Mouse (Mus musculus) monocyte, adult 2 months (primary cell): ENCODE data around the gene Cldn4.

Source experiments
- DNase-seq, 2 experiments: peaks; one replicate each; pipeline ENCODE4 v3.0.0; 2022; ENCODE audit warnings: low spot score in 2 of 2, low read depth in 1 of 2

Cldn4 gene

DNA sequence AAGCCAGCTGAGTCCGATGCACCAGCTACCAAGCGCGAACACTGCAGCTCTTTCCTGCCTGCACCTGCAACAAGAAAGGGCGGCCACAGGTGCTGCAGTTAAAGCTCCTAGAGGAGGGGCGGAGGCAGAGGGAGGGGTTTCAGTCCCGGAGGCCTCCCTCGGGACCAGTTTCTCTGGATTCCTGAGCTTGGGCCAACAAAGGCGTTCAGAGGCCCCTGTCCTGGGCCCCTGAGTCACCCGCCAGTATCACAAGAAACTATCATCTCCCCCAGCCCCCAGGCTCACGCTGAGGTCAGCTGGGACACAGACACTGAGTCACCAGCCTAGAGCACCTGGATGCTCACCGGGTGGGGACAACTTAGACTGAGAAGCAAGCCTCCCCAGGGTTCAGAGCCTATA lies at the start of gene Cldn4:
TSS of gene Cldn4 (minus strand) at position 78 of the 399 bp plus-strand sequence.
- no peak for DNase-seq

DNA sequence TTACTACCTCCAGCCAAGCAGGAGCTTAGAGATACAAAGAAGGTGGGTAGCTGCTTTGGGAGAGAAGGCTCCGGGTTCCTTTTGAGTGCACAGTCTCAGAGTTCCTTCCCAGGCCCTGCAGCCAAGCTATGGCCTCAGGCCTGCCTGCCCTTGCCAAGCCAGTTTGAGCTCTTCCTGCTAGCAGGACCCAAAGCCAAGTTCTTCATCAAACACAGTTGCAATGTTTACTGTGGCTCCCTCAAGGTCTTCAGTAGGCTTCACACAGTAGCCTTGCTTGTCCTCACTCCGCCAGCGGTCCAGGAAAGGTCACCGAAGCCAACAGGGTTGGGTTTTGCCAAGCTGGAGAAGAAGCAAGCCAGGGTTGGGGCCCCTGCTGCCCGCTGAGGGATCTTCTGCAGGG lies 45.8 kb upstream of the Cldn4 start:
- no peak for DNase-seq

DNA sequence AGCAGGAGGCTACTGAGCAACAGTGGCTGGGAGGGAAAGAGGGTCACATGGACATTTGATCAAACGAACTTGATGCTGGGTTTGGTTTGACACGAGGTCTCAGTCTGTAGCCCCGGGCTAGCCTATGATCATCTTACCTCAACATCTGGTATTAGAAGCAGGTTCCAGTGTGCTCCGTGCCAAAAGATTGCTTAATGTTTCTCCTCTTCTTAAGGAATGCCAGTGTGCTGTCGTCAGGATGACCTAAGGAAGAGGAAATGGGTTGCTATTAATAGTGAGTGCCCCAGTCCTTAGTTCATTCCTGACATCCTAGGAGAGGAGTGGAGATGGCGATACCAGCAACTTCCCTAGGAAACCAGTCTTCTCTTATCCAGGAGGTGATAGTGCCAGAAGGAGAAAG lies 43.0 kb upstream of the Cldn4 start:
- no peak for DNase-seq

DNA sequence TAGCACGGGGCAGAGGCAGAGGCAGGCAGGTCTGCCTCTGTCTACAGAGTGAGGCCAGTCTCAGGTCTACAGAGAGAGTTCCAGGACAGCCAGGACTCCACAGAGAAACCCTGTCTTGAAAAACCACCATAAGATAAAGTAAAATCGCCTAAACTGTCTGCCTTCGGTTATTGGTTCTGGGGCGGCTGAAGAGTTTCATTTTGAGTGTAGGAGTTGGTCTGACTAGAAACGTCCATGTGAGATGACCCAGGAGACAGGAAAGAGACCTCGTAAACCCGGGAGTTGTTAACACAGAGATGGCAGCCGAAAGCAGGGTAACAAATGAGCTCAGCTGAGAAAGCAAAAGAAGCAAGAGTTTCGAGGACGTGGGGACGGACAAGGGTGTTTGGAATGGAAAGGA lies 42.4 kb upstream of the Cldn4 start:
- DNase-seq: no peak

DNA sequence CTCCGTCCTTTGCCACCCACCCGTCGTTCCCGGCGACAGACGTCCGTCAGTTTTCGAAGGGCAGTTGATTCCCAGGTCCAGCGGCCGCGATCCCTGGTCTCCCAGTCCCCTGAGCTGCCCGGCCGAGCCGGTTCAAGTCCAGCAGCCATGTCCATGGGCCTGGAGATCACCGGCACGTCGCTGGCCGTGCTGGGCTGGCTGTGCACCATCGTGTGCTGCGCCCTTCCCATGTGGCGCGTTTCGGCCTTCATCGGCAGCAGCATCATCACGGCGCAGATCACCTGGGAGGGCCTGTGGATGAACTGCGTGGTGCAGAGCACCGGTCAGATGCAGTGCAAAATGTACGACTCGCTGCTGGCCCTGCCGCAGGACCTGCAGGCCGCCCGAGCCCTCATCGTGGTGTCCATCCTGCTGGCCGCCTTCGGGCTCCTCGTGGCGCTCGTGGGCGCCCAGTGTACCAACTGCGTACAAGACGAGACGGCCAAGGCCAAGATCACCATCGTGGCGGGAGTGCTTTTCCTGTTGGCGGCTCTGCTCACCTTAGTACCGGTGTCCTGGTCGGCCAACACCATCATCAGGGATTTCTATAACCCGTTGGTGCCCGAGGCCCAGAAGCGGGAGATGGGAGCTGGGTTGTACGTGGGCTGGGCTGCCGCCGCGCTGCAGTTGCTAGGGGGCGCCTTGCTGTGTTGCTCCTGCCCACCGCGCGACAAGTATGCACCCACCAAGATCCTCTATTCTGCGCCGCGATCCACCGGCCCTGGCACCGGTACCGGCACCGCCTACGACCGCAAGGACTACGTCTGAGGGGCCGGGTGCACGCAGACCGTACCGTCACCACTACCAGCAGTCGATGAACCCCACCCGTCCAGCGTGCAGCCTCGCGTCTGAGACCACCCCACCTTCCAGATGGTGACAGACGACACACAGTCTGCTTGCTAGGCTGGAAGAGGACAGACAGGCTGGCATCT lies 39.8 kb upstream of the Cldn4 start:
- no peak for DNase-seq

DNA sequence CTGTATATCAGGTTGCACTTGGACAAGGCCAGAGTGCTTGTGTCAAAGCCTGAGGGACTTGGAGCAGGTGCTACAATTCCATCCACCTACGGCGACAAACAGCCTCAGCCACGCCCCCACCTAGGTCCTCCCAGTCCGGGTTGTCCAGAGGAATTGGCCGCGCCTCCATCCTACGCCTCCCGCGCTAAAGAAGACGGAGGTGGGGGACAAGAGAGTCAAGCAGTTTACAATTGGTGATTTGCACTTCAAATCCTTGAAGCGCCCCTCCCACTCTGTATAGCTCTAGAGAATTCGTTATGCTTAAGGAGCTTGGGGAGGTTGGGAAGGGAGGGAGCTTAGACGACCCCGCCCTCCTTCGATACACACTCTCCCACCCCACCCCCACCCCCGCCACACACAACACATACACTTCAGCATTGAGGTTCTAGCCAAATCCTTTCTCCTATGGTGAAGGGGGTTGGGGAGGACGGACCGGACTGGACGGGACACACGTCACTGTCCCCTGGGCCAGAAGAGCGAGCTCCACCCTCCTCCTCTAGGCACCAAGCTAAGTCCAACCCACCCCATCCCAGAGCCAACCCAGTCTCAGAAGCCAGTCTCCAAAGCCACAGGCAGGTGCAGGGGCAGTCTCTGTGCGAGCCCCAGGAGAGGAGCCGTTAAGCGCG lies 39.0 kb upstream of the Cldn4 start, which contains the start of gene Cldn3:
TSS of gene Cldn3 (plus strand) at position 582 of the 665 bp plus-strand sequence.
- DNase-seq: no peak

DNA sequence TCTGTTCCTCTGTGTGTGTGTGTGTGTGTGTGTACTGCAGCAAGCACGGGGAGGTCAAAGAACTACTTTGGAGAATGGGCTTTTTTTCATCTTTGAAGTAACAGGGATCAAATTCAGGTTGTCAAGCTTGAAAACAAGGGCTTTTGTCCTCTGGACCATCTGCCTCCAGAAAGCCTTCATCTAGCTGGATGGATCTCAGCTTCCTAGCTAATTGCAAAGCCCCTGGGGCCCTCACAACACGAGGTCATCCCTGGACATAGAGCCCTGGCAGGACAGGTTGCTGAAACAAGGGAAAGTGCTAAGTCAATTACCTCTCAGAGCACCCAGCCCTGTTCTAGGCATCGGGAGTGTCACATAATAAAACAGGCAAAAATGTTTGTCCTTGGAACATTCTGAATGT lies 37.0 kb upstream of the Cldn4 start:
- no peak for DNase-seq

DNA sequence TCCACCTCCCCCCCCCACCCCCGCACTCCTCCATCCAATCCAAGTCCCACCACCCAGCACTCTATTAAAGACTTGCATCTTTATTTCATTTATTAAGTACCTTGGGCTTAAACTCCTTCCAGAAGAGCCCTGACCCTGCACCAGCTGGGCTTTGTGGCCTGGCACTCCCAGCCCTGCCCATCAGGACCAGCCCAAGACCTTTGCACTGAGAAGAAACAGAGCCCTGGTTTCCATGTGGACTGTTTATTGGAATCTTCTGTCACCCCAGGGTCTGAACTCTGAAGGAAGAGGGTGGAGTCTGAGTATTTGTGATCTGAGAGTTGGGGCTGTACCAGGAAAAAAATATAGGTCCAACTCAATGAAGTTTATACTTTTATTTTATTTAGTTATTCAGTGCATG lies 36.4 kb upstream of the Cldn4 start:
- no peak for DNase-seq

DNA sequence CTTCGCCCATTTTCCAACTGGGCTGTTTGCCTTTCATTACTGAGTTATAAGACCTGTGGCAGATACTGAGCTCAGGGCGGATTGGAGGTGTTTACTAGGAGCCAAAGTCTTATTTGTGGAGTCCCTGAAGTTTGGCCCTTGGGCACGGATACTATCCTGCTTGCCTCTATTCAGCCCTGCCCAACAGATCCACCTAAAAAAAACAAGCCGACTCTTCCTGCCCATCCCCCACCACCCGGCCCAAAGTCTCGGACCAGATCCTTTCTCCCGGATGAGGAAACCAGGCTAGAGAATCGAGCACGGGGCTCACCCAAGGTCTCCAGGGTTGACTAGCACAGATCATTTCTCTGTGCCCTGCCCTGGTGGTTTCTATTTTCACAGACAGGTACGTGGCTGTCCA lies 34.4 kb upstream of the Cldn4 start:
- no peak for DNase-seq

DNA sequence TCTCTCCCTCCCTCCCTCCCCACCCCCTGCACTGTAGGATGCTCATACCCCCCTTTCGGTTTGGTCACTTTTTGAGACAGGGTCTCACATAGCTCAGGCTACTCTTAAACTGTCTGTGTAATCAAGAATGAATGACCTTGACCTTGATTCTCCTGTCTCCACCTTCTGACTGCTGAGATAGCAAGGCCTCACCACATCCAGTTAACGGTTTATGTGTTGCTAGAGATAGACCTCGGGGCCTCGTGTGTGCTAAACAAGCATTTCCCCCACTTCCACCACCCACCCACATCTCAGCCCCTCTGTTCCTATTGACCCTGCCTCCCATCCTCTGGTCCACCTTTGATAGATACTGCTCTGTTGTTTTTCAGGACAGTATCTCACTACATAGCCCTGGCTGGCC lies 31.1 kb upstream of the Cldn4 start:
- DNase-seq: no peak

DNA sequence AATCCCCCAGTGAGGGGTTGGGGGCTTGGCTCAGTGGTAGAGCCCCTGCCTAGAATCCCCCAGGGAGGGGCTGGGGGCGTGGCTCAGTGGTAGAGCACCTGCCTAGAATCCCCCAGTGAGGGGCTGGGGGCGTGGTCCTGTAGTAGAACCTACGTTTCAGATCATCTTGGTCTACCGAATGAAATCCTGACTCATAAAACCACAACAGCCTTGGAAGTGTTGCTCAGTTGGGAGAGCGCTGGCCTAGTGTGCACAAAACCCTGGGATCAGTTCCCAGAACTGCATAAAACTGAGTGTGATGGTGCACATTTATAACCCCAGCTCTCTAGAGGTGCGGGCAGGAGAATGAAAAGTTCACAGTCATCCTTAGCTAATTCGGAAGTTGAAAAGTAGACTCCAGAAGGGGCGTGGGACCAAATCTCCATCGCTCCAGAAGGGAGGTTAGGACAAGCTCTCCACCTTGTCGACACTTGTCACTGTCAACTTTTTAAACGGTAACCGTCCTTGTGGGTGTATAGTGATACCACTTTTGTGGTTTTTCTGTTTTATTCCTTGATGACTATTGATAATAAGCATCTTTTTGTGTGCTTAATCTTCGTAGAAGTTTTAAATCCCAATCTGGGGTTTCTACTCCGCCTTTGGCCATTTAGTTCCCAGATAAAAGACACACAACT lies 30.0 kb upstream of the Cldn4 start:
- no peak for DNase-seq

DNA sequence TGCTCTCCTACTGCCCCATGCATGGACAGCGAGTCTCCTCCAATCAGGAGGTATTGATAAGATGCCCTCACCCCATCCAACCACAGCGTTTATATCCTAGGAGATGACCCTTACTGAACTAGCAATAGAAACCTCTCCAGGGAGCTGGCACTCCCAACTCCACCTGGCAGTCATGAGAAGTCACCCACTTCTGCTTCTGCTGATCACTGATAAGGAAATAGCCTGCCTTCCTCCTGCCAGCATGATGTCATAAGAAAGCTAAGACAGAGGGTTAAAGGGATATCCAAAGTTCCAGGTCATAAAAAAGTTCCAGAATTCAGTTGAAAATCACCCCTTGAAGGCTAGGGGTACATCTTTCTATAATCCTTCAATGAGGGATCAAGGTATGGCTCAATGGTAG lies 29.4 kb upstream of the Cldn4 start:
- DNase-seq: no peak

DNA sequence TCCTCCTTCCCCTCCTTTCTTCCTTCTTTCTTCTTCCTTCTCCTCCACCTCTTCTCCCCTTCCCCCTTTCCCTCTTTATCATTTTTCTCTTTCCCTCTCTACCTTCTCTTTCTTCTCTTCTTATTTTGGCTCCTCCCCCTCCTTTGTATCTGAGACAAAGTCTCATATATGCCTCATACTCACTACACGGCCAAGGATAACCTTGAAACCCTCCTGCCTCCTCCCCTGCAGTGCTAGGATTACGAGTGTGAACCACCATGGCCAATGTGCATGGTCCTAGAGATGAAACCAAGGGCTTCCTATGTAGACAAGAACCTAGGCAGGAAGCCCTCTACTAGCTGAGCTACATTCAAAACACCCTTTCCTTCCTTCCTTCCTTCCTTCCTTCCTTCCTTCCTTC lies 28.2 kb upstream of the Cldn4 start:
- DNase-seq: no peak

DNA sequence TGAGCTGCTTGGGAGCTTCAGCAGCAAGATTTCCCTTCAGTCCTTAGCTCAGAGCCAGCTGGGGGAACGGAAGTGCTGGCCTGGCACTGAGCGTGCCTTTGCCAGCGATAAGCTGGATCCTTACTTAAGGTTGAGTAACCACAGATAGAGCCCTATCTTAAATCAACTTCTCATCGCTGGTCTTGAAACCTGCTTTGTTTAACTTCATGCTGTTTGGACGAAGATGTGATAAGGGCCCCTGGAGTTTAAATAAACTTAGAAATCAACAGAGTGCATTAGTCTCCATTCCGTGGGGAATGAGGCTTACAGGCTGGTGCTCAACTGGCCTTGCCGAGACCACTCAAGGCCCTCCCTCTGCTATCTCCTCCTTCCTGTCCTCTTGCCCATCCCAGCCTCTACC lies 27.6 kb upstream of the Cldn4 start:
- no peak for DNase-seq

DNA sequence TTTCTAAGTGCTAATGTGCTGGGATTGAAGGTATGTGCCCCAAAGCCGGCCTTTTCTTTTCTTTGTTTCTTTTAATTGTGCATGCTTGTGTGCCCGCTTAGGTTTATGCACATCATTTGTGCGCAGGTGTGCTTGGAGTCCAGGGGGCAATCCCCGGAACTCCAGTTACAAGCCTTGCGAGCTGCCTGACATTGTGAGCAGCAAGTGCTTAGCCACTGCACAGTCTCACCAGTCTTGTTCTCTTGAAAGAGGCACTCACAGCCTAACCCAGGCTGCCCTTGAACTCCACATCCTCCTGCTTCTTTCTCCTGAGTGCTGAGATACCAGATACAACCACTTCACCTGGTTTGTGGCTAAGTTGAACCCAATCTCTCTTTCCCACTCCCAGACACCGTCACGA lies 26.8 kb upstream of the Cldn4 start:
- no peak for DNase-seq

DNA sequence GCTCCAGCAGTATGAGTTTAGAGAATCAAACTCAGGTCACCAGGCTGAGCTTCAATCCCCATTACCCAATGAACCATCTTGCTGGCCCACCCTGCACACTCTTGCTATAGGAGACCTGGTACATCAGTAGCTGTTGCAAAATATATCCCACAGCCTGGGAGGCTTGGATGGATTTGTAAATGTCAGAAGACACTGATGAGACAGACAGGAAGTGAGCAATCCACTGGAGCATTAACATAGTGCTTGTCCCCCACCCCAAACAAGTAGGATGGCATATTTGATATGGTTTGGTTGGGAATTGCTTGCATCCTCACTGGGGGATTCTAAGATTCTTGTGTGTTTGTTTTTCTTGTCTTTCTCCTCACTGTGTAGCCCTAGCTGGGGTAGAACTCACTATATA lies 26.3 kb upstream of the Cldn4 start:
- no peak for DNase-seq

DNA sequence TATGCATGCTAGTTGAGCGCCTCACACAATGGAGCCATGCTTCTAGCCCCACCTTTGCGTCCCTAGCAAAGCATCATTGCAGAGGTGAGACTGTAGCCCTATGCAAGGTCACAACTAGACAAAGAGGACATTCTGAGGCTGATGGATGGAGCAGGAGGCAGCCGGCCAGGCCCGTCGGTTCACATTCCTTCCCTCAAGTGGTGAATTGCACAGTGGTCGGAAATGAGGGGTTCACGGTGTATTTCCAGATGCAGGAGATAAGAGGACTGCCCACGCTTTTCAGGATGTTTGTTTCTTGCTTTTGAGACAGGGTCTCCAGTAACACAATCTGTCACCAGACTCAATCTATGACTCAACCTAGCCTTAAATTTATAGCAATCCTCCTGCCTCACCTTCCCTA lies 23.9 kb upstream of the Cldn4 start:
- no peak for DNase-seq

DNA sequence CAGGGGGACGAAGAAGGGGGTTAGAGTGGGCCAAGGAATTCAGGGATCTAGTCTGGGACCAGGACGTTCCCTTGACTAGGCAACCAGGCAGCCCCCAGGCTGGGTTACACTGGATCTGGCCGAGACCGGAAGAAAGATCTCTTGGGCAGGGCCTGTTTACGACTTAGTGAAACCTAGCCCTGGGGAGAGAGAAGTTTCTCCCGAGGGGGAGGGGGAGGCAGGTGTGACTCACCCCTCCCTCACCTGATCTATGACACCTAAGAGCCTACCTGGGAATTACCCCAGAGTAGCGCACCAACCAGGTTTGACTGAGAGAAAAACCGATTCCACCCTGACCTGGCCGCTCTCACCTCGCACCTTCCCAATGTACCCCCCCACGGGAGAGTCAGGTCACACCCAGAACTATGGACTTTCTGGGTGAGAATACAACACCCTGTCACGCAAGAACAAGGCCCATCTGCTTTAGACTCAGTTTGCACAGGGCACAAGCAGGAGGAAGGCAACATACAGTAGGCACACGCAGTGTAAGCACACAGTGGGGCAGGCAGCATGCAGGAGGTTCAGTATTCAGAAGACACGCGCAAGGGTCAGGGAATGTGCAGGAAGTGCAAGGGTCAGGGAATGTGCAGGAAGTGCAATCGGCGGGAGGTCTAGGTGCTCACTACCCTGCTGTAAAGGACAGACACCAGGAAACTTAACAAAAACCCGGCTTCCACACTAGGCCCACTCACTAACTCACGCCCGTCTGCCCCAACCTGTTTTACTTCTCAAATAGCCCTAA lies 20.6 kb upstream of the Cldn4 start:
- DNase-seq: no peak

DNA sequence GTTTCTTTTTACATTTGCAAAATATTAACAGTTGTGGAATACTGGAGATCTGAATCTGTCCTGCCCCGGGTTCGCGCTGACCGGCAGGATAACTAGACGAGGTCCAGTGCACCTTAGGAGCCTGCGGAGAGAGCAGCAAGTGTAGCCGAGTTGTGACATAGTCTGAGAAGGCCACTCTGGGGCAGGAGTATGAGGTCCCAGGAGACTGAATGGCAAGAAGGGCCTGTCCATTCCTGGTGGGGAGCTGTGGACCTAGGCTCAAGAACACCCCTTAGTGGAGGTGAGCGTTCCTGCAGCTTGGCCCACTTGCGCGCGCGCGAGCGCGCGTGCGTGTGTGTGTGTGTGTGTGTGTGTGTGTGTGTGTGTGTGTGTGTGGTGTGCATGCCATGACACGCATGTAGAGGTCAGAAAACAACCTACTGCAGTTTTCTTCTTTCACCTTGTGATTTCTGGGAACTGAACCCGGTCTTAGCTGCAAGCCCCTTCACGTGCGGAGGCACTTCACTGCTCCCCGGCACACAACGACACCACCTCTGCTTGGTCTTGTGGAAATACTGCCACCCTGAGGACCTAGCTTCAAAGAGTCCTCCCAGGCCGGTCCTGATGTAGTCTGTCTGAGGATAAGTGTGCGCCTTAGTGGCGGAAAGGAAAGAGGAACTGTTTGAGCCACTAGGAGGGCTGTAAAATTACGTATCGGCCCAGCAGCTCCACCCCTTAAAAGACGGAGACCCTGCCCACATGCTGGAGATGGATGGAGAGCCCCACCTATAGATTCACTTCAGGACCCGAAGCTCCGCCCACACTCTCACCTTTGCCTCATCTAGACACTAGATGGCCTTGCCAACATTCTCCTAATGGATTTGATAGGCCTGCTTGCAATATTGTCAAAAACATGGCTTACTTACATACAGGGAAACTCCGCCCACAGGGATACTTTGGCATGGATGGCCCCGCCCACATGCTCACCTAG lies 19.4 kb upstream of the Cldn4 start:
- DNase-seq: no peak

DNA sequence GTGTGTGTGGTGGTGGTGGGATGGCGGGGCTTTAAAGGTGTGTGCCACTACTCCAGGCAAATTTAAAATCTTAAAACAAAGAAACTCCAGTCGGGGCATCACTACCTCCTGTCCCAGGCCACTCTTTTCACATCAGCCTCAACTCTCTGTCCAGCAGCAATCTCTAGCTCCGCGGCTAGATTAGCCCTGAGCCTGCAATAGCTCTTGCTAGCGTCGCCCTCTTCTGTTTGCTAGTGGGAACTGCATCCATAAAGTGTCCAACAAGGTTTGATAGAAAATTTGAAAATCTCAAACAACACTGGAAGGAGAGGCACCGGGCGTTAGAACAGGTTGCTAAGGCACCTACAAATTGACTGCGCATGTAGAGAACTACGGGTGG lies 18.7 kb upstream of the Cldn4 start:
- peak in 1 of 2 experiments; percentile 40 for DNase-seq
